Comparison of ENCODE assay signal across 8 mouse cellular contexts in genomic region chr2:144009551-144010281, GRCm38 (mm10). TPM values are rescaled to one million over a fixed set of nuclear protein-coding genes. Genes with fewer than 3 reads are reported as not detected.
A peak's percentile ranks its signal among the peaks of the same experiment; 100 is the strongest.
DNase-seq lines count a peak whose midpoint lies in the region; ATAC-seq and TF ChIP-seq lines count a peak whose summit lies in the region.

No protein-coding gene starts in this region.

- peaks cover 51% of the 10 kb centered on the region for H3K4me1 ChIP-seq in embryonic facial prominence, embryonic 13.5 days
- peaks cover 46% of the 10 kb centered on the region for H3K4me1 ChIP-seq in heart, postnatal 0 days (ENCODE audit: control insufficient read depth, insufficient read depth)
- H3K4me1 ChIP-seq in spleen, adult 2 months (ENCODE audit: control insufficient read depth, insufficient read depth, insufficient read length), result peaks cover 6% of the 10 kb centered on the region; the same call in 1 of the 2 replicates

- TF ChIP-seq CTCF in heart, postnatal 0 days (IDR thresholded peaks at IDR 0.05; ENCODE audit: low read depth), result no peak
- no peak for TF ChIP-seq CTCF in spleen, adult 2 months (IDR thresholded peaks at IDR 0.05; ENCODE audit: extremely low read depth, insufficient read depth, insufficient read length, insufficient replicate concordance)

- no peak for TF ChIP-seq POLR2A in spleen, adult 2 months (IDR thresholded peaks at IDR 0.05; ENCODE audit: low read depth, low read length)

- DNase-seq in cerebellum, adult 11-12 months, result peak; percentile 50
- DNase-seq in cerebellum, postnatal 4 days (ENCODE audit: low spot score in 2 of 2), result no peak
- no peak for DNase-seq in heart, postnatal 0 days (ENCODE audit: low spot score)
- peak; percentile 75 for DNase-seq in kidney, postnatal 14 days
- DNase-seq in lung, postnatal 36 days, result peak; percentile 88
- peak; percentile 19 to 32 for DNase-seq in spleen, adult 2 months (ENCODE audit: low read depth in 1 of 2, low spot score in 2 of 2)

- H3K9ac ChIP-seq in embryonic facial prominence, embryonic 13.5 days, result peak overlapping the region; percentile 97
- H3K9ac ChIP-seq in heart, postnatal 0 days (replicated peaks; ENCODE audit: low read depth, low read length), result peak overlapping the region; percentile 96

- H3K36me3 ChIP-seq in embryonic facial prominence, embryonic 13.5 days, result 0 out of 2 replicates have a peak, but pooled peaks cover 7% of the 10 kb centered on the region
- H3K36me3 ChIP-seq in heart, postnatal 0 days (replicated peaks; ENCODE audit: control insufficient read depth, insufficient read depth, low read length), result peaks cover 3% of the 10 kb centered on the region; the same call in 1 of the 2 replicates
- no peaks in the 10 kb centered on the region for H3K36me3 ChIP-seq in spleen, adult 2 months (ENCODE audit: control insufficient read depth, insufficient read depth, low read length)

- H3K4me2 ChIP-seq in embryonic facial prominence, embryonic 13.5 days, result peak overlapping the region; percentile 82
- H3K4me2 ChIP-seq in heart, postnatal 0 days (ENCODE audit: low read depth, low read length), result peak overlapping the region; percentile 84

- H3K4me3 ChIP-seq in embryonic facial prominence, embryonic 13.5 days, result peak overlapping the region; percentile 95
- H3K4me3 ChIP-seq in heart, postnatal 0 days (ENCODE audit: low read depth, low read length), result peak overlapping the region; percentile 78
- H3K4me3 ChIP-seq in spleen, adult 2 months (ENCODE audit: extremely low read depth, insufficient read depth, insufficient read length), result peak overlapping the region; percentile 94

- no peaks in the 10 kb centered on the region for H3K9me3 ChIP-seq in embryonic facial prominence, embryonic 13.5 days
- no peaks in the 10 kb centered on the region for H3K9me3 ChIP-seq in heart, postnatal 0 days (replicated peaks; ENCODE audit: control insufficient read depth, low read length)

- no peak for TF ChIP-seq EP300 in heart, postnatal 0 days (IDR thresholded peaks at IDR 0.05; ENCODE audit: low read depth)

- WGBS in embryonic facial prominence, embryonic 13.5 days, result 2% methylated on average over 29 of the region's 30 CpGs
- WGBS in heart, postnatal 0 days, result 2% methylated on average over 30 of the region's 30 CpGs
- WGBS in spleen, adult 2 months, result 3% methylated on average over 30 of the region's 30 CpGs

- ATAC-seq in activated CD4-positive, CD25-positive, alpha-beta regulatory T cell, adult 4 months, result peak; percentile 5
- no peak for ATAC-seq in embryonic facial prominence, embryonic 13.5 days (ENCODE audit: insufficient number of reproducible peaks, insufficient read depth, low FRiP score, low TSS enrichment, low read depth)
- no peak; the same call in 1 of the 2 replicates for ATAC-seq in heart, postnatal 0 days (ENCODE audit: insufficient read depth, low read depth)

- H3K27ac ChIP-seq in embryonic facial prominence, embryonic 13.5 days, result peak overlapping the region; percentile 96
- peak overlapping the region; percentile 95 for H3K27ac ChIP-seq in heart, postnatal 0 days (ENCODE audit: low read depth)
- H3K27ac ChIP-seq in spleen, adult 2 months (ENCODE audit: insufficient read depth, low read length), result peak overlapping the region; percentile 92

- no peaks in the 10 kb centered on the region for H3K27me3 ChIP-seq in embryonic facial prominence, embryonic 13.5 days
- no peaks in the 10 kb centered on the region for H3K27me3 ChIP-seq in heart, postnatal 0 days (ENCODE audit: control insufficient read depth, insufficient read depth, low read length)
- no peaks in the 10 kb centered on the region for H3K27me3 ChIP-seq in spleen, adult 2 months (ENCODE audit: control insufficient read depth, insufficient read depth, low read length)

RNA-seq across cellular contexts. Expression of gene Rrbp1, which starts 1.3 kb away (rescaled TPM):
- 10 to 100 TPM; 34.6 to 36.9 TPM for polyA plus RNA-seq in activated CD4-positive, CD25-positive, alpha-beta regulatory T cell, adult 4 months (2017; shearing (Covaris generic))
- 136 and 139 TPM in 2 replicates for polyA plus RNA-seq in embryonic facial prominence, embryonic 13.5 days (2015; fragmentation: Nextera tagmentation; extraction: Ambion mirVana)
- 29.5 and 53.0 TPM in 2 replicates for total RNA-seq in heart, postnatal 0 days (2014; rRNA removed; ENCODE audit: low replicate concordance)
- polyA plus RNA-seq in heart, postnatal 0 days (2015; fragmentation: Nextera tagmentation; extraction: Ambion mirVana), result 47.5 and 49.3 TPM in 2 replicates
- 39.6 and 43.4 TPM in 2 replicates for polyA plus RNA-seq in spleen, adult 2 months (2012; rRNA removed)

RNA-seq across cellular contexts. Expression of gene Banf2, which starts 23.1 kb away (rescaled TPM):
- polyA plus RNA-seq in activated CD4-positive, CD25-positive, alpha-beta regulatory T cell, adult 4 months (2017; shearing (Covaris generic)), result not detected
- polyA plus RNA-seq in embryonic facial prominence, embryonic 13.5 days (2015; fragmentation: Nextera tagmentation; extraction: Ambion mirVana), result not detected in 2 replicates
- not detected in 2 replicates for total RNA-seq in heart, postnatal 0 days (2014; rRNA removed; ENCODE audit: low replicate concordance)
- polyA plus RNA-seq in heart, postnatal 0 days (2015; fragmentation: Nextera tagmentation; extraction: Ambion mirVana), result not detected in 2 replicates
- not detected in 2 replicates for polyA plus RNA-seq in spleen, adult 2 months (2012; rRNA removed)

Comparison
In these comparisons a context has a peak if more than half of its experiments do, and no peak if none do; other contexts are left out.
1. DNase-seq: peak in cerebellum, adult 11-12 months (single experiment), kidney, postnatal 14 days (single experiment), lung, postnatal 36 days (single experiment) and spleen, adult 2 months (2 of 2); none in cerebellum, postnatal 4 days (0 of 2) and heart, postnatal 0 days (single experiment).
2. Peak in every context shown above with its lines, with median percentiles within 50 percentile points of each other: H3K27ac ChIP-seq and H3K4me3 ChIP-seq.